Mouse (Mus musculus) hindbrain, embryonic 15.5 days (tissue): ENCODE results near the gene Plaa. TPM values are rescaled to one million over a fixed set of nuclear protein-coding genes. Genes with fewer than 3 reads are reported as not detected.

Experiments used
- ATAC-seq: fragments of 200-750 bp; cut with Nextera tagmentation; 2 replicates; pipeline ENCODE4 v1.8.0; 2017; ENCODE audit warnings: low read depth, moderate number of reproducible peaks, moderate TSS enrichment; ENCODE audit not compliant: low FRiP score
- H3K27ac ChIP-seq: fragments of 300-500 bp; sonication (generic); replicated peaks from 2 replicates; pipeline ENCODE4 v1.5.1; 2015; ENCODE audit warnings: mild to moderate bottlenecking, inconsistent platforms
- H3K27me3 ChIP-seq: fragments of 300-500 bp; sonication (generic); 2 replicates; pipeline ENCODE4 v1.6.1; 2015; ENCODE audit warnings: control low read depth, inconsistent platforms
- H3K36me3 ChIP-seq: fragments of 300-500 bp; sonication (generic); 2 replicates; pipeline ENCODE4 v1.6.1; 2015; ENCODE audit warnings: control low read depth, inconsistent platforms
- H3K4me1 ChIP-seq: fragments of 300-500 bp; sonication (generic); replicated peaks from 2 replicates; pipeline ENCODE4 v1.6.1; 2015; ENCODE audit warnings: control low read depth, inconsistent platforms
- H3K4me2 ChIP-seq: fragments of 300-500 bp; sonication (generic); 2 replicates; pipeline ENCODE4 v1.6.1; 2015; ENCODE audit warnings: moderate library complexity, mild to moderate bottlenecking, inconsistent platforms
- H3K4me3 ChIP-seq: fragments of 300-500 bp; sonication (generic); 2 replicates; pipeline ENCODE4 v1.5.1; 2015; ENCODE audit warnings: mild to moderate bottlenecking, inconsistent platforms
- H3K9ac ChIP-seq: fragments of 300-500 bp; sonication (generic); 2 replicates; pipeline ENCODE4 v1.6.1; 2015; ENCODE audit warnings: inconsistent platforms
- H3K9me3 ChIP-seq: fragments of 300-500 bp; sonication (generic); 2 replicates; pipeline ENCODE4 v1.6.1; 2016; ENCODE audit warnings: control low read depth, inconsistent platforms
- WGBS: fragments of 180-500 bp; shearing (Covaris S2); methylation state at CpG from one replicate; pipeline ENCODE4 v1.1.7; 2015; 5-methylcytosine and 5-hydroxymethylcytosine counted together
- polyA plus RNA-seq: library from polyadenylated mRNA; unstranded; fragments of >200 nt; fragmentation: Nextera tagmentation; extraction: Ambion mirVana; gene quantifications from 2 replicates; pipeline ENCODE4 v1.2.1, GENCODE M21; 2015

Gene Plaa
- polyA plus RNA-seq, 1 experiment from 2014 or later: 67.2 TPM

DNA sequence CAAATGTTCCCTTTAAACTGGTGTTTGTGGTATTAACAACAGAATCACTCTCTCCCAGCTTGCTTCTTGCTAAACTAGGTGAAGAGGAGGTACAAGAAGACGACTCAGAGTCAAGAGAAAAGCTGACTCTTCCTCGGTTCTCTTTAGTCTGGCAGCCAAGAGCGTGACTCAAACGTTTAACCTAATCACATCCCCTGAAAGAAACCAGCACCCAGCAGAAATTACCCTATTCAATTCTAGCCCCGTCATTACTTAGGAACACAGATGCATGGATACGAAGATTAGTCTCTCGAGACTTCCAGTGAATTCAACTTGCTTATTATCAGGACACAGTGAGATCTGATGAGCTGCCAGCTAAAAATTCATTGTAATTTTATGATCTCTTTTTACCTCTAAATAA, 58.7 kb downstream of the Plaa start:
- Histone ChIP-seq H3K27me3 (no peaks in the 10 kb centered on the region), H3K27ac (no peak overlapping the region)
- WGBS: 50% methylated on average over 7 of the region's 7 CpGs

DNA sequence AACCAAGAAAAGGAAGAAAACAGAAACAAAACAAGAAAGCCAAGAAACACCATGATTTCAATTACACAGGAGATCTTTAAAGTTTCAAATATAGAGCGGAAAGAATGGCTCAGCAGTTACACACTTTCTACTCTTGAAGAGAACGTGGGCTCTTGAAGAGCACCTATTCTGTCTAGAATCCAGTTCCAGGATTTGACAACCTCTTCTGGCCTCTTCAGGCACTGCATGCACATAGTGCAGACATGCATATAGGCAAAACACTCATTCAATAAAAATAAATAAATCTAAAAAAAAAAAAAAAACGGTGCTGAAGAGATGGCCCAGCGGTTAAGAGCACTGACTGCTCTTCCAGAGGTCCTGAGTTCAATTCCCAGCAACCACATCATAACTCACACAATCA, 60.0 kb downstream of the Plaa start:
- Histone ChIP-seq H3K4me3 (no peak overlapping the region), H3K27me3 (no peaks in the 10 kb centered on the region), H3K9me3 (no peaks in the 10 kb centered on the region), H3K9ac (no peak overlapping the region), H3K4me1 (no peaks in the 10 kb centered on the region), H3K4me2 (no peak overlapping the region), H3K36me3 (peaks cover 35% of the 10 kb centered on the region), H3K27ac (no peak overlapping the region)
- whole genome bisulfite sequencing: 95% methylated on average over 4 of the region's 4 CpGs
- ATAC-seq: no peak

More for the DNA sequence above, 58.7 kb downstream of the Plaa start:
- Histone ChIP-seq H3K4me1 (no peaks in the 10 kb centered on the region), H3K9ac (no peak overlapping the region), H3K4me2 (no peak overlapping the region), H3K9me3 (no peaks in the 10 kb centered on the region), H3K4me3 (no peak overlapping the region), H3K36me3 (peaks cover 32% of the 10 kb centered on the region)
- no peak for ATAC-seq

DNA sequence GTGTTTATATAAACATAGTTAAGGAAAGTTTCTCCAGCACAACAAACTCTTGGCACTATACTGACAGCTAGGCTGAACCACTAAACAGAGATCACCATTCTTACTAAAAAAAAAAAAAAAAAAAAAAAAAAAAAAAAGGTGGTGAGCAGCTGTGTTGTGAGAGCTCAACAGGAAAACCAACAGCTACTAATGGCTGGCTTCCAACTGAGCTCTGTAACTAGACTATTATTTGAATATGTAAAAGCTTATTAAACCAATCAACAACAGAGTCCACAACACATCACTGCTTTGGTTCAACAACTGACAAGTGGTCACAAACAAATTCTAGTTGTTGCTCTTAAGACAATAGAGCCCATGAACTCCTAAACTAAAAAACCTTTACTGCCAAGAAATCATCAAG, 69.8 kb downstream of the Plaa start:
- no peak overlapping the region for H3K9ac ChIP-seq
- no peak overlapping the region for H3K4me3 ChIP-seq
- no peak overlapping the region for H3K27ac ChIP-seq
- no peak overlapping the region for H3K4me2 ChIP-seq
- no peaks in the 10 kb centered on the region for H3K4me1 ChIP-seq
- H3K27me3 ChIP-seq: no peaks in the 10 kb centered on the region
- H3K36me3 ChIP-seq: peaks cover 6% of the 10 kb centered on the region; the same call in 1 of the 2 replicates
- ATAC-seq: no peak
- H3K9me3 ChIP-seq: no peaks in the 10 kb centered on the region

DNA sequence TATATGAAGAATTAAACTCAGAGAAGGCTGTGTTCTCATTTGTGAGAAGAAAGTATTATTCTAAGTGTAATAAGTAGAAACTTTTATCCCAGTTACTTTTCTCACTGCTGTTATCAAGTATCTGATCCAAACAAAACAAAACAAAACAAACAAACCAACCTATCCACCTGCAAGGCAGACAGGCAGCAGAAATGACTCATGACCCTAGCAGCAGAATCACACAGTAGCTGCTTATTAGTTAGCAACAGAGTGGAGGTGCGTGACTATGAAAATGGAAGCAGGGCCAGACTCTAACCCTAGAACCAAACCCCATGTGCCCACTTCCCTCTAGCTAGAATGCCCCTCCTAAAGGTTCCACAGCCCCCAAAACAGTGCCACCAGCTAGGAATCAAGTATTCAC, 73.6 kb downstream of the Plaa start:
- Histone ChIP-seq H3K4me3 (no peak overlapping the region), H3K9ac (no peak overlapping the region), H3K36me3 (peaks cover 1% of the 10 kb centered on the region; the same call in 1 of the 2 replicates), H3K9me3 (no peaks in the 10 kb centered on the region), H3K27me3 (no peaks in the 10 kb centered on the region), H3K4me1 (no peaks in the 10 kb centered on the region), H3K4me2 (no peak overlapping the region), H3K27ac (no peak overlapping the region)
- 88% methylated on average over 1 of the region's 1 CpGs for whole genome bisulfite sequencing
- ATAC-seq: no peak

DNA sequence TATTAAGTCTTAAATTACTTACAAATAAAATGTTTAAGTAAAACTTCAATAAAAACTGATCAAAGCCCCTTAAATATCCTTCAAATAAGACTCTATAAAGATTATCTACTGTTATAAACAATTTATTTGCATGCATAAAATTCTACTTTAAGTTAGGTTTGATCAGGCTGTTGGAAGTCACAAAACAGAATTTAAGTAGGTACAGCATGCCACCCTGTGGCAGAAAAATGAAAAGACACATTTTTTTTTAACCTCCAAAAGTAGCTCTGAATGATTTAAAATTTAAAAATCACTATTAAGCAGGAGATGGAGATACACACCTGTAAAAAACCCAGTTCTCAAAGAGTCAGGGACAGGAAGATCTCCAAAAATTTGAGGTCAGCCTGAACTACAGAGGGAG, 79.7 kb downstream of the Plaa start:
- Histone ChIP-seq H3K4me1 (no peaks in the 10 kb centered on the region), H3K9ac (no peak overlapping the region), H3K27me3 (no peaks in the 10 kb centered on the region), H3K4me3 (no peak overlapping the region), H3K27ac (no peak overlapping the region), H3K4me2 (no peak overlapping the region), H3K9me3 (no peaks in the 10 kb centered on the region), H3K36me3 (no peaks in the 10 kb centered on the region)
- no peak for ATAC-seq

DNA sequence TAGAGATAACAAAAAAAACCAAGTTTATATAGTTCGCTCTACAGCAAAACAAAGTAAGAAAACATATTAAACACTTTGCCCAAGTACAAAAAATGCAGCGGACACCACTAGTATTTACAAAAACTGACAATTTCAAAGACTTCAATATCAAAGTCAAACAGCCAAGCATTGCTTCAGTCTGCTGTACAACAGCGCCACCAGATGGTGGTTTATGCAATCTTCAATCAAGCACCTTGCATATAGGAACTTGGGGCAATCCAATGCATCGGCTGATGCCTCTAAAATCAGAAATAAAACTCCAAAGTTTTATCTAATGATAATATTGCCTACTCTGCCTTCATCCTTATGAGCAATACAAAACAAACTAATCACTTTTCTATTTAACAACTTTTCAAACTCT, 85.4 kb downstream of the Plaa start:
- no peaks in the 10 kb centered on the region for H3K36me3 ChIP-seq
- no peak for ATAC-seq
- no peaks in the 10 kb centered on the region for H3K9me3 ChIP-seq
- H3K4me1 ChIP-seq: no peaks in the 10 kb centered on the region
- H3K4me3 ChIP-seq: no peak overlapping the region
- WGBS: 61% methylated on average over 4 of the region's 4 CpGs
- no peak overlapping the region for H3K4me2 ChIP-seq
- H3K27me3 ChIP-seq: no peaks in the 10 kb centered on the region
- H3K9ac ChIP-seq: no peak overlapping the region
- H3K27ac ChIP-seq: no peak overlapping the region

Other genes with a start within 250 kb of the Plaa start
- not detected in 2 replicates for gene Gm10306, start 46.7 kb downstream of the Plaa start, polyA plus RNA-seq
- gene Caap1, start 46.4 kb downstream of the Plaa start, polyA plus RNA-seq: 14.8 and 16.0 TPM in 2 replicates
- 21.7 and 23.3 TPM in 2 replicates for gene Ift74, start 11.2 kb upstream of the Plaa start, polyA plus RNA-seq
- gene Lrrc19, start 46.9 kb upstream of the Plaa start, polyA plus RNA-seq: 0.26 and 0.35 TPM in 2 replicates
- gene Tek, start 136.0 kb upstream of the Plaa start, polyA plus RNA-seq: 9.4 and 9.7 TPM in 2 replicates